Mouse (Mus musculus): ENCODE measurements around the gene Fgf10. TPM values are rescaled to one million over a fixed set of nuclear protein-coding genes. Genes with fewer than 3 reads are reported as not detected.

Fgf10 gene
- total and polyA plus RNA-seq, 3 experiments = not detected

DNA sequence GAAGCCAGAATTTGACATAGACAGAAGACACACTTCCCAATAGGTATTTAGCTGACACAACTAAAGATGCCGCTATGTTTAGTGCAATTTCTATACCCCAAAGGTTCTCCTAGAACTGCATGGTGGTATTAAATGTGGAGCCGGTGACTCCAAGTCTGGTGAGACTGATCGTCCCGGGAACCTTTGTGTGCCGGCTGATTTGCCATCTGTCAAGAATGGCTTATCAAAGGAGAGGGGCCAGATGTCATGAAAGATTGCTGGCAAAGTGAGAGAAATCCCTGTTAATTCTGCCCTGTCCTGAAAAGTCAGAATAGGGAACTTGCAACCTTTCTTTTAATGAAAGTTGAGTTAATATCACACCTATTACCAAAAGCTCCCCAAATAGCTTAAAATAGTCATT is 12.6 kb upstream of the Fgf10 start:
- no peaks in the 10 kb centered on the region for H3K36me3 ChIP-seq (replicated peaks in 1 of 2; ENCODE audit: control insufficient read depth in 1 of 2, insufficient read depth in 1 of 2, low read length in 1 of 2)
- in situ Hi-C loops (cut with MboI; ENCODE audit: low pct_ligation_motif_present, low pct_unique_long_range_greater_than_20kb, low sequenced_read_pairs) = no loop called here
- dilution Hi-C loops (cut with MboI; ENCODE audit: extremely low pct_ligation_motif_present, extremely low pct_unique_long_range_greater_than_20kb, low sequenced_read_pairs) = no loop called here
- H3K4me1 ChIP-seq (ENCODE audit: control insufficient read depth in 1 of 2, insufficient read depth in 2 of 2) = peaks cover 0 to 3% of the 10 kb centered on the region in 2 experiments; a peak in 1 of 4 replicates
- no peak overlapping the region for H3K27ac ChIP-seq (ENCODE audit: insufficient read depth, low read depth)
- H3K9me3 ChIP-seq (replicated peaks; ENCODE audit: low read length) = no peaks in the 10 kb centered on the region
- H3K27me3 ChIP-seq (replicated peaks) = no peaks in the 10 kb centered on the region
- H3K79me2 ChIP-seq (replicated peaks; ENCODE audit: control insufficient read depth, extremely low read depth, insufficient read depth, poor library complexity, severe bottlenecking) = no peaks in the 10 kb centered on the region
- TF ChIP-seq KAT2A (IDR thresholded peaks at IDR 0.05; ENCODE audit: insufficient replicate concordance, low read length) (no peak), MAX (IDR thresholded peaks at IDR 0.05; ENCODE audit: low read length) (no peak), ELF1 (IDR thresholded peaks at IDR 0.05; ENCODE audit: low read depth, low read length) (no peak), NELFE (IDR thresholded peaks at IDR 0.05; ENCODE audit: low read depth, low read length) (no peak), ZNF384 (IDR thresholded peaks at IDR 0.05; ENCODE audit: low read depth, low read length) (no peak), SIN3A (IDR thresholded peaks at IDR 0.05; ENCODE audit: low read length) (no peak), CHD1 (IDR thresholded peaks at IDR 0.05; ENCODE audit: low read depth, low read length) (no peak), MEF2A (IDR thresholded peaks at IDR 0.05; ENCODE audit: borderline replicate concordance, low read depth, low read length) (no peak), GABPA (IDR thresholded peaks at IDR 0.05; ENCODE audit: insufficient replicate concordance, low read depth, low read length) (no peak), POLR2A (IDR thresholded peaks at IDR 0.05; ENCODE audit: low read depth, low read length) (no peak), RCOR1 (conservative IDR thresholded peaks at IDR 0.05; ENCODE audit: low read depth, low read length) (no peak), JUND (conservative IDR thresholded peaks at IDR 0.05; ENCODE audit: low read depth, low read length) (no peak), JUN (IDR thresholded peaks at IDR 0.05; ENCODE audit: insufficient read depth, low read depth, low read length) (no peak), POLR2AphosphoS2 (IDR thresholded peaks at IDR 0.05; ENCODE audit: low read depth, low read length) (no peak)
- DNase-seq (ENCODE audit: extremely low read depth) = no peak
- no peak overlapping the region for H3K4me3 ChIP-seq (replicated peaks in 1 of 3; ENCODE audit: low read depth in 2 of 3, low read length in 2 of 3, poor library complexity in 1 of 3)
- H3K9ac ChIP-seq (ENCODE audit: insufficient read depth, low read depth) = no peak overlapping the region
- H3K4me2 ChIP-seq (ENCODE audit: insufficient read depth, low read depth, poor library complexity, severe bottlenecking) = no peak overlapping the region

DNA sequence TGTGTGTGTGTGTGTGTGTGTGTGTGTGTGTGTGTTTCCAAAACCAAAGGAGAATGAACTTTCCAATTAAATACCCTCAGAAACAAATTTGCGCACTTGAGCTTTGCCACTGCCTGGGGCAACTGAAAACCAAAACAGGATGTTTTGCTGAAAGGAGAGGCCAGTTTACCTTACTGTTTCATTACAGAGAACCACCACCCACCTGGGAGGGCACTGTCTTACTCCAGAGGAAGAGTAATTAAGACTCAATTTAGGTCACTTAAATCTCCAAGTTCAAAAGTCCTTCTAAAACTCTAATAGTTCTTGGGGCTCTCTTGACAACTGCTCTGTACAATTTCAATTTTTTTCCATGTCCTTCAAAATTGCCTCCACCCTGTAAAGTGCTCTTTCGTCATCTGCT is 11.6 kb upstream of the Fgf10 start:
- TF ChIP-seq CHD1 (IDR thresholded peaks at IDR 0.05; ENCODE audit: low read depth, low read length) (no peak), EP300 (IDR thresholded peaks at IDR 0.05; ENCODE audit: low read length) (no peak), POLR2AphosphoS2 (IDR thresholded peaks at IDR 0.05; ENCODE audit: low read depth, low read length) (no peak), ZNF384 (IDR thresholded peaks at IDR 0.05; ENCODE audit: low read depth, low read length) (no peak), KAT2A (IDR thresholded peaks at IDR 0.05; ENCODE audit: insufficient replicate concordance, low read length) (no peak), ETS1 (conservative IDR thresholded peaks at IDR 0.05; ENCODE audit: low read depth, low read length) (no peak), GABPA (IDR thresholded peaks at IDR 0.05; ENCODE audit: insufficient replicate concordance, low read depth, low read length) (no peak), ELF1 (IDR thresholded peaks at IDR 0.05; ENCODE audit: low read depth, low read length) (no peak), TCF12 (IDR thresholded peaks at IDR 0.05; ENCODE audit: low read depth, low read length) (no peak)
- in situ Hi-C loops (cut with MboI; ENCODE audit: low pct_ligation_motif_present, low pct_unique_long_range_greater_than_20kb, low sequenced_read_pairs) (no loop called here), dilution Hi-C loops (cut with MboI; ENCODE audit: extremely low pct_ligation_motif_present, extremely low pct_unique_long_range_greater_than_20kb, low sequenced_read_pairs) (no loop called here)

More for the DNA sequence above, 11.6 kb upstream of the Fgf10 start:
- H3K9ac ChIP-seq (ENCODE audit: insufficient read depth, low read depth) = no peak overlapping the region
- no peak for DNase-seq (ENCODE audit: extremely low read depth)
- peaks cover 0 to 3% of the 10 kb centered on the region in 2 experiments; a peak in 1 of 4 replicates for H3K4me1 ChIP-seq (ENCODE audit: control insufficient read depth in 1 of 2, insufficient read depth in 2 of 2)
- H3K4me3 ChIP-seq (replicated peaks in 1 of 3; ENCODE audit: low read depth in 2 of 3, low read length in 2 of 3, poor library complexity in 1 of 3) = no peak overlapping the region
- no peaks in the 10 kb centered on the region for H3K27me3 ChIP-seq (replicated peaks)
- H3K79me2 ChIP-seq (replicated peaks; ENCODE audit: control insufficient read depth, extremely low read depth, insufficient read depth, poor library complexity, severe bottlenecking) = no peaks in the 10 kb centered on the region
- no peak overlapping the region for H3K27ac ChIP-seq (ENCODE audit: insufficient read depth, low read depth)
- H3K4me2 ChIP-seq (ENCODE audit: insufficient read depth, low read depth, poor library complexity, severe bottlenecking) = no peak overlapping the region; the same call in 1 of the 2 replicates
- no peaks in the 10 kb centered on the region for H3K9me3 ChIP-seq (replicated peaks; ENCODE audit: low read length)
- no peaks in the 10 kb centered on the region for H3K36me3 ChIP-seq (replicated peaks in 1 of 2; ENCODE audit: control insufficient read depth in 1 of 2, insufficient read depth in 1 of 2, low read length in 1 of 2)

Measured in CH12.LX (cell line).